Mouse (Mus musculus): ENCODE measurements around the gene Sctr.

- TF ChIP-seq POLR2A (IDR thresholded peaks at IDR 0.05; ENCODE audit: low read depth, low read length): no peak
- TF ChIP-seq CTCF (IDR thresholded peaks at IDR 0.05; ENCODE audit: borderline replicate concordance, insufficient read depth, low read length): no peak
Measured at GRCm38 (mm10) chr1:120086644-120087043, 80.0 kb downstream of the Sctr start.
